18 mouse cellular contexts compared by ENCODE assay signal in genomic region chr12:28796881-28797420, GRCm38 (mm10). TPM values are rescaled to one million over a fixed set of nuclear protein-coding genes. Genes with fewer than 3 reads are reported as not detected.
A peak's percentile ranks its signal among the peaks of the same experiment; 100 is the strongest.
DNase-seq lines count a peak whose midpoint lies in the region; ATAC-seq and TF ChIP-seq lines count a peak whose summit lies in the region.
"Had no signal": no experiment of that assay in that cellular context is flagged by ENCODE, and none has a peak within 500 bp of the region (broad histone marks: within the 10 kb centered on the region; RNA-seq: fewer than 3 reads in every experiment).

No protein-coding gene starts in this region.

- no peak for TF ChIP-seq CTCF in ES-Bruce4 (IDR thresholded peaks at IDR 0.05; ENCODE audit: low read depth, low read length)

- DNase-seq in hindbrain, embryonic 10.5 days (ENCODE audit: low spot score) = no peak
- DNase-seq in ES-E14 (ENCODE audit: low read depth, low spot score) = no peak
- no peak for DNase-seq in midbrain, embryonic 14.5 days
- no peak for DNase-seq in right cerebral cortex, postnatal 25 days
- DNase-seq: cerebellum, adult 8-10 months; gastrocnemius, postnatal 25 days; heart, adult 2 months; lung, adult 18-20 months; lung, postnatal 4 days had no signal

- no peak for TF ChIP-seq POLR2A in ES-Bruce4 (IDR thresholded peaks at IDR 0.05; ENCODE audit: insufficient read depth, low read length)

- H3K4me2 ChIP-seq in hindbrain, embryonic 13.5 days = no peak overlapping the region
- no peak overlapping the region for H3K4me2 ChIP-seq in midbrain, embryonic 14.5 days (ENCODE audit: low read length)
- no peak overlapping the region for H3K4me2 ChIP-seq in heart, embryonic 11.5 days
- H3K4me2 ChIP-seq: forebrain, embryonic 12.5 days; heart, embryonic 15.5 days had no signal

- H3K27ac ChIP-seq in hindbrain, embryonic 13.5 days = peak overlapping the region; percentile 31
- no peak overlapping the region for H3K27ac ChIP-seq in hindbrain, embryonic 10.5 days
- H3K27ac ChIP-seq in ES-Bruce4 (ENCODE audit: insufficient read depth, low read length) = peak overlapping the region; percentile 71; the same call in 1 of the 2 replicates
- peak overlapping the region; percentile 62; the same call in 1 of the 2 replicates for H3K27ac ChIP-seq in ES-E14 (ENCODE audit: insufficient read depth, low read depth, low read length, poor library complexity, severe bottlenecking)
- H3K27ac ChIP-seq in midbrain, embryonic 14.5 days (replicated peaks; ENCODE audit: low read depth, low read length) = 0 out of 2 replicates have a peak overlapping the region, but pooled peaks have one; percentile 41
- H3K27ac ChIP-seq in heart, embryonic 11.5 days (ENCODE audit: low read depth, low read length) = no peak overlapping the region
- H3K27ac ChIP-seq: forebrain, embryonic 12.5 days; heart, adult 2 months; heart, embryonic 15.5 days; limb, embryonic 10.5 days; stomach, postnatal 0 days had no signal

- no peaks in the 10 kb centered on the region for H3K36me3 ChIP-seq in hindbrain, embryonic 13.5 days
- peaks cover 5% of the 10 kb centered on the region; the same call in 1 of the 2 replicates for H3K36me3 ChIP-seq in hindbrain, embryonic 10.5 days
- H3K36me3 ChIP-seq in ES-Bruce4 (ENCODE audit: control insufficient read depth, insufficient read depth, low read length, poor library complexity, severe bottlenecking) (no peaks in the 10 kb centered on the region), ES-E14 (ENCODE audit: control insufficient read depth, insufficient read depth, low read length, poor library complexity, severe bottlenecking) (peaks cover 2% of the 10 kb centered on the region; the same call in 1 of the 2 replicates)
- H3K36me3 ChIP-seq in midbrain, embryonic 14.5 days (ENCODE audit: control insufficient read depth, insufficient read depth, low read length) = no peaks in the 10 kb centered on the region
- H3K36me3 ChIP-seq in heart, embryonic 11.5 days (ENCODE audit: control insufficient read depth, insufficient read depth, low read length) = no peaks in the 10 kb centered on the region
- H3K36me3 ChIP-seq: forebrain, embryonic 12.5 days; heart, embryonic 15.5 days had no signal

- H3K27me3 ChIP-seq in hindbrain, embryonic 13.5 days = no peaks in the 10 kb centered on the region
- H3K27me3 ChIP-seq in hindbrain, embryonic 10.5 days (ENCODE audit: insufficient read depth, poor library complexity, severe bottlenecking) = no peaks in the 10 kb centered on the region
- no peaks in the 10 kb centered on the region for H3K27me3 ChIP-seq in ES-Bruce4 (ENCODE audit: control insufficient read depth, insufficient read depth, low read length, poor library complexity, severe bottlenecking)
- no peaks in the 10 kb centered on the region for H3K27me3 ChIP-seq in midbrain, embryonic 14.5 days (ENCODE audit: control insufficient read depth, insufficient read depth, low read length)
- no peaks in the 10 kb centered on the region for H3K27me3 ChIP-seq in heart, embryonic 11.5 days (ENCODE audit: control insufficient read depth, insufficient read depth, low read length)
- H3K27me3 ChIP-seq: heart, embryonic 15.5 days; Patski had no signal

- no peaks in the 10 kb centered on the region for H3K9me3 ChIP-seq in hindbrain, embryonic 13.5 days
- H3K9me3 ChIP-seq in hindbrain, embryonic 10.5 days = peaks cover 3% of the 10 kb centered on the region
- peaks cover 13% of the 10 kb centered on the region for H3K9me3 ChIP-seq in ES-Bruce4 (replicated peaks; ENCODE audit: control insufficient read depth, insufficient read depth, low read length, poor library complexity, severe bottlenecking)
- H3K9me3 ChIP-seq in ES-E14 (ENCODE audit: control insufficient read depth, insufficient read depth, low read depth, low read length) = no peaks in the 10 kb centered on the region; the same call in 1 of the 2 replicates
- H3K9me3 ChIP-seq in midbrain, embryonic 14.5 days (ENCODE audit: control insufficient read depth, low read length) = no peaks in the 10 kb centered on the region
- 0 out of 2 replicates have a peak, but pooled peaks cover 2% of the 10 kb centered on the region for H3K9me3 ChIP-seq in heart, embryonic 11.5 days (replicated peaks; ENCODE audit: control insufficient read depth, low read length)
- H3K9me3 ChIP-seq: forebrain, embryonic 12.5 days; heart, embryonic 15.5 days had no signal

- no peak for TF ChIP-seq EP300 in ES-Bruce4 (IDR thresholded peaks at IDR 0.05; ENCODE audit: insufficient read depth, low read depth, low read length)

- in situ Hi-C loops in ES-E14 (cut with MboI; ENCODE audit: low sequenced_read_pairs in 2 of 2, unreplicated experiment in 2 of 2) = no loop called here

- no peak overlapping the region for H3K9ac ChIP-seq in hindbrain, embryonic 13.5 days
- H3K9ac ChIP-seq in ES-Bruce4 (ENCODE audit: low read depth, poor library complexity, severe bottlenecking) = no peak overlapping the region
- H3K9ac ChIP-seq in ES-E14 (ENCODE audit: insufficient read depth, low read depth, low read length, poor library complexity, severe bottlenecking) = no peak overlapping the region
- H3K9ac ChIP-seq in midbrain, embryonic 14.5 days (replicated peaks; ENCODE audit: low read length) = no peak overlapping the region
- no peak overlapping the region for H3K9ac ChIP-seq in heart, embryonic 11.5 days (ENCODE audit: low read depth, low read length)
- H3K9ac ChIP-seq: forebrain, embryonic 12.5 days; heart, embryonic 15.5 days had no signal

- peaks cover 52% of the 10 kb centered on the region for H3K4me1 ChIP-seq in hindbrain, embryonic 13.5 days (replicated peaks)
- H3K4me1 ChIP-seq in hindbrain, embryonic 10.5 days (replicated peaks) = peaks cover 34% of the 10 kb centered on the region
- H3K4me1 ChIP-seq in ES-Bruce4 (ENCODE audit: control insufficient read depth, insufficient read depth, low read length) (no peaks in the 10 kb centered on the region), ES-E14 (ENCODE audit: control insufficient read depth in 2 of 2, insufficient read depth in 2 of 2, low read length in 2 of 2, poor library complexity in 1 of 2) (peaks cover 0 to 14% of the 10 kb centered on the region in 2 experiments; a peak in 3 of 4 replicates)
- H3K4me1 ChIP-seq in midbrain, embryonic 14.5 days (ENCODE audit: control insufficient read depth, insufficient read depth, low read length) = peaks cover 21% of the 10 kb centered on the region
- peaks cover 6% of the 10 kb centered on the region; the same call in 1 of the 2 replicates for H3K4me1 ChIP-seq in heart, embryonic 11.5 days (ENCODE audit: control insufficient read depth, insufficient read depth, low read length)

- H3K4me3 ChIP-seq in hindbrain, embryonic 13.5 days = no peak overlapping the region
- no peak overlapping the region for H3K4me3 ChIP-seq in hindbrain, embryonic 10.5 days
- no peak overlapping the region for H3K4me3 ChIP-seq in ES-Bruce4 (ENCODE audit: low read depth, low read length)
- H3K4me3 ChIP-seq in ES-E14 (ENCODE audit: insufficient read depth in 1 of 2, low read depth in 1 of 2, low read length in 2 of 2, poor library complexity in 1 of 2, severe bottlenecking in 1 of 2) = no peak overlapping the region
- H3K4me3 ChIP-seq in midbrain, embryonic 14.5 days (replicated peaks; ENCODE audit: low read depth, low read length) = no peak overlapping the region
- H3K4me3 ChIP-seq in heart, embryonic 11.5 days (ENCODE audit: low read depth, low read length) = no peak overlapping the region
- H3K4me3 ChIP-seq: forebrain, embryonic 12.5 days; heart, adult 2 months; heart, embryonic 15.5 days; limb, embryonic 10.5 days had no signal

- no peak for ATAC-seq in hindbrain, embryonic 13.5 days (ENCODE audit: low FRiP score)
- ATAC-seq in midbrain, embryonic 14.5 days (ENCODE audit: low FRiP score, low TSS enrichment) = no peak
- ATAC-seq in heart, embryonic 11.5 days (replicated peaks; ENCODE audit: insufficient number of reproducible peaks, low FRiP score, low TSS enrichment) = no peak
- ATAC-seq: intestine, postnatal 0 days; Patski had no signal

TF ChIP-seq in ES-E14, 5 proteins besides CTCF, POLR2A, EP300 and RAD21:
- TF ChIP-seq HCFC1 (IDR thresholded peaks at IDR 0.05; ENCODE audit: borderline replicate concordance, insufficient read depth, low read length) (no peak), CHD2 (IDR thresholded peaks at IDR 0.05; ENCODE audit: low read depth, low read length) (no peak), ZNF384 (IDR thresholded peaks at IDR 0.05; ENCODE audit: low read depth, low read length) (no peak), MAFK (IDR thresholded peaks at IDR 0.05; ENCODE audit: insufficient read depth, low read depth, low read length) (no peak), ZC3H11A (IDR thresholded peaks at IDR 0.05; ENCODE audit: borderline replicate concordance, low read depth, low read length) (no peak)
TF ChIP-seq in ES-E14: peak in this region for 0.

RNA-seq across cellular contexts. Expression of gene Eipr1, which starts 45.3 kb away (rescaled TPM):
- 69.7 and 76.9 TPM in 2 replicates for polyA plus RNA-seq in hindbrain, embryonic 13.5 days (2015; fragmentation: Nextera tagmentation; extraction: Ambion mirVana)
- polyA plus RNA-seq in hindbrain, embryonic 10.5 days (2016; fragmentation: Nextera tagmentation; extraction: Ambion mirVana) = 44.2 and 55.2 TPM in 2 replicates
- 18.4 and 24.2 TPM in 2 replicates for polyA plus RNA-seq in ES-Bruce4 (2011; ENCODE audit: insufficient read depth, insufficient read length, low read depth, missing spikeins)
- total RNA-seq in ES-E14 (2012; rRNA removed) = 41.5 and 43.7 TPM in 2 replicates
- polyA plus RNA-seq in midbrain, embryonic 14.5 days (2014; fragmentation: Nextera tagmentation; extraction: Ambion mirVana) = 77.0 and 80.4 TPM in 2 replicates
- polyA plus RNA-seq in heart, embryonic 11.5 days (2014; fragmentation: Nextera tagmentation; extraction: Ambion mirVana) = 26.0 and 27.5 TPM in 2 replicates

RNA-seq across cellular contexts. Expression of gene Trappc12, which starts 46.7 kb away (rescaled TPM):
- 41.9 and 44.0 TPM in 2 replicates for polyA plus RNA-seq in hindbrain, embryonic 13.5 days (2015; fragmentation: Nextera tagmentation; extraction: Ambion mirVana)
- polyA plus RNA-seq in hindbrain, embryonic 10.5 days (2016; fragmentation: Nextera tagmentation; extraction: Ambion mirVana) = 35.3 and 38.1 TPM in 2 replicates
- 27.4 and 29.6 TPM in 2 replicates for polyA plus RNA-seq in ES-Bruce4 (2011; ENCODE audit: insufficient read depth, insufficient read length, low read depth, missing spikeins)
- total RNA-seq in ES-E14 (2012; rRNA removed) = 18.9 and 20.4 TPM in 2 replicates
- polyA plus RNA-seq in midbrain, embryonic 14.5 days (2014; fragmentation: Nextera tagmentation; extraction: Ambion mirVana) = 43.3 and 49.8 TPM in 2 replicates
- polyA plus RNA-seq in heart, embryonic 11.5 days (2014; fragmentation: Nextera tagmentation; extraction: Ambion mirVana) = 32.9 and 33.3 TPM in 2 replicates

Comparison
In these comparisons a context has a peak if more than half of its experiments do, and no peak if none do; other contexts are left out.
1. H3K27ac ChIP-seq: peak in hindbrain, embryonic 13.5 days (single experiment), ES-Bruce4 (single experiment), ES-E14 (single experiment) and midbrain, embryonic 14.5 days (single experiment); none in hindbrain, embryonic 10.5 days (single experiment) and heart, embryonic 11.5 days (single experiment).